Mouse (Mus musculus) intestine, postnatal 0 days (tissue): Measurements from ENCODE around the gene Mocs1. TPM values are rescaled to one million over a fixed set of nuclear protein-coding genes. Genes with fewer than 3 reads are reported as not detected.

Experiments
- ATAC-seq: fragments of 200-750 bp; cut with Nextera tagmentation; 2 replicates; pipeline ENCODE4 v1.8.0; 2017; ENCODE audit warnings: mild to moderate bottlenecking, moderate TSS enrichment, moderate library complexity
- H3K27ac ChIP-seq: fragments of 300-500 bp; sonication (generic); 2 replicates; pipeline ENCODE4 v1.5.1; 2014; ENCODE audit warnings: mild to moderate bottlenecking, low read depth, low read length, moderate library complexity
- H3K27me3 ChIP-seq: fragments of 300-500 bp; sonication (generic); replicated peaks from 2 replicates; pipeline ENCODE4 v1.6.1; 2014; ENCODE audit warnings: low read length, mixed read lengths; ENCODE audit not compliant: control insufficient read depth, insufficient read depth
- H3K36me3 ChIP-seq: fragments of 300-500 bp; sonication (generic); 2 replicates; pipeline ENCODE4 v1.6.1; 2014; ENCODE audit warnings: mild to moderate bottlenecking, moderate library complexity; ENCODE audit not compliant: control insufficient read depth, insufficient read depth
- H3K4me1 ChIP-seq: fragments of 300-500 bp; sonication (generic); replicated peaks from 2 replicates; pipeline ENCODE4 v1.6.1; 2014; ENCODE audit warnings: antibody characterized with exemption, low read length, mixed read lengths; ENCODE audit not compliant: control insufficient read depth, insufficient read depth
- H3K4me2 ChIP-seq: fragments of 300-500 bp; sonication (generic); replicated peaks from 2 replicates; pipeline ENCODE4 v1.6.1; 2014; ENCODE audit warnings: low read depth, mild to moderate bottlenecking, moderate library complexity
- H3K4me3 ChIP-seq: fragments of 300-500 bp; sonication (generic); 2 replicates; pipeline ENCODE4 v1.5.1; 2014; ENCODE audit warnings: low read depth, low read length
- H3K9ac ChIP-seq: fragments of 300-500 bp; sonication (generic); 2 replicates; pipeline ENCODE4 v1.6.1; 2014; ENCODE audit warnings: mild to moderate bottlenecking, low read depth, low read length
- H3K9me3 ChIP-seq: fragments of 300-500 bp; sonication (generic); 2 replicates; pipeline ENCODE4 v1.6.1; 2016; ENCODE audit warnings: mixed run types; ENCODE audit not compliant: control insufficient read depth
- CTCF ChIP-seq: sonication (generic); IDR thresholded peaks from 2 replicates; pipeline ENCODE4 v1.5.1; 2016; ENCODE audit warnings: low read depth, mild to moderate bottlenecking, control low read depth, antibody characterized with exemption, moderate library complexity
- WGBS: fragments of 180-500 bp; shearing (Covaris S2); extraction: QIAGEN DNeasy Blood & Tissue Kit; methylation state at CpG from one replicate; pipeline ENCODE4 v1.1.7; 2014; 5-methylcytosine and 5-hydroxymethylcytosine counted together
- polyA plus RNA-seq: library from polyadenylated mRNA; unstranded; fragments of >200 nt; fragmentation: Nextera tagmentation; extraction: Ambion mirVana; gene quantifications from 2 replicates; pipeline ENCODE4 v1.2.1, GENCODE M21; 2015

Mocs1 gene
- polyA plus RNA-seq, 1 experiment from 2014 or later: 11.1 TPM

- H3K36me3 ChIP-seq: no peaks in the 10 kb centered on the region; the same call in 1 of the 2 replicates
- WGBS: 90% methylated on average over 3 of the region's 3 CpGs
- no peak for ATAC-seq
Observed at GRCm38 (mm10) chr17:49464884-49465283, 36.7 kb downstream of the Mocs1 start.

GRCm38 (mm10) chr17:49468223-49468622 is 40.1 kb downstream of the Mocs1 start:
- no peak overlapping the region for H3K9ac ChIP-seq
- no peaks in the 10 kb centered on the region for H3K27me3 ChIP-seq
- peak; percentile 96 for TF ChIP-seq CTCF
- no peak for ATAC-seq
- H3K9me3 ChIP-seq: no peaks in the 10 kb centered on the region
- no peaks in the 10 kb centered on the region for H3K4me1 ChIP-seq
- H3K4me3 ChIP-seq: no peak overlapping the region
- H3K27ac ChIP-seq: no peak overlapping the region
- H3K4me2 ChIP-seq: no peak overlapping the region
- H3K36me3 ChIP-seq: no peaks in the 10 kb centered on the region; the same call in 1 of the 2 replicates
- WGBS: 37% methylated on average over 4 of the region's 4 CpGs

More at GRCm38 (mm10) chr17:49464884-49465283, 36.7 kb downstream of the Mocs1 start:
- H3K27ac ChIP-seq: no peak overlapping the region
- no peaks in the 10 kb centered on the region for H3K9me3 ChIP-seq
- H3K4me2 ChIP-seq: no peak overlapping the region
- H3K4me1 ChIP-seq: no peaks in the 10 kb centered on the region
- no peaks in the 10 kb centered on the region for H3K27me3 ChIP-seq
- H3K4me3 ChIP-seq: no peak overlapping the region
- TF ChIP-seq CTCF: no peak
- H3K9ac ChIP-seq: no peak overlapping the region

- no peaks in the 10 kb centered on the region for H3K4me1 ChIP-seq
- TF ChIP-seq CTCF: no peak
- H3K9ac ChIP-seq: no peak overlapping the region
- no peaks in the 10 kb centered on the region for H3K27me3 ChIP-seq
- no peak for ATAC-seq
- WGBS: 57% methylated on average over 8 of the region's 8 CpGs
- H3K4me2 ChIP-seq: no peak overlapping the region
- H3K4me3 ChIP-seq: no peak overlapping the region
- no peaks in the 10 kb centered on the region for H3K9me3 ChIP-seq
- H3K27ac ChIP-seq: no peak overlapping the region
- H3K36me3 ChIP-seq: no peaks in the 10 kb centered on the region
Observed at GRCm38 (mm10) chr17:49472626-49473025, 44.5 kb downstream of the Mocs1 start.

- no peaks in the 10 kb centered on the region for H3K36me3 ChIP-seq
- WGBS: 87% methylated on average over 4 of the region's 4 CpGs
- no peak overlapping the region for H3K9ac ChIP-seq
- H3K4me3 ChIP-seq: no peak overlapping the region
- H3K27ac ChIP-seq: no peak overlapping the region
- no peak for TF ChIP-seq CTCF
- H3K4me2 ChIP-seq: no peak overlapping the region
- no peaks in the 10 kb centered on the region for H3K27me3 ChIP-seq
- H3K4me1 ChIP-seq: no peaks in the 10 kb centered on the region
- H3K9me3 ChIP-seq: no peaks in the 10 kb centered on the region
- no peak for ATAC-seq
Observed at GRCm38 (mm10) chr17:49474051-49474450, 45.9 kb downstream of the Mocs1 start.

- Histone ChIP-seq H3K4me3 (no peak overlapping the region), H3K27me3 (no peaks in the 10 kb centered on the region), H3K4me2 (no peak overlapping the region), H3K27ac (no peak overlapping the region), H3K36me3 (no peaks in the 10 kb centered on the region), H3K9me3 (no peaks in the 10 kb centered on the region), H3K4me1 (no peaks in the 10 kb centered on the region), H3K9ac (no peak overlapping the region)
- no peak for ATAC-seq
- TF ChIP-seq CTCF: no peak
- WGBS: 83% methylated on average over 1 of the region's 1 CpGs
Observed at GRCm38 (mm10) chr17:49475174-49475573, 47.0 kb downstream of the Mocs1 start.

- no peaks in the 10 kb centered on the region for H3K9me3 ChIP-seq
- ATAC-seq: no peak
- H3K4me1 ChIP-seq: no peaks in the 10 kb centered on the region
- H3K4me2 ChIP-seq: no peak overlapping the region
- WGBS: 76% methylated on average over 4 of the region's 4 CpGs
- H3K27me3 ChIP-seq: no peaks in the 10 kb centered on the region
- H3K4me3 ChIP-seq: no peak overlapping the region
- H3K36me3 ChIP-seq: no peaks in the 10 kb centered on the region
- H3K9ac ChIP-seq: no peak overlapping the region
- H3K27ac ChIP-seq: no peak overlapping the region
- TF ChIP-seq CTCF: no peak
Observed at GRCm38 (mm10) chr17:49477370-49477769, 49.2 kb downstream of the Mocs1 start.

- Histone ChIP-seq H3K4me2 (no peak overlapping the region), H3K27ac (no peak overlapping the region)
- WGBS: 77% methylated on average over 3 of the region's 3 CpGs
Observed at GRCm38 (mm10) chr17:49481876-49482275, 53.7 kb downstream of the Mocs1 start.

More at GRCm38 (mm10) chr17:49481876-49482275, 53.7 kb downstream of the Mocs1 start:
- Histone ChIP-seq H3K36me3 (no peaks in the 10 kb centered on the region), H3K4me1 (no peaks in the 10 kb centered on the region), H3K9me3 (no peaks in the 10 kb centered on the region), H3K27me3 (no peaks in the 10 kb centered on the region), H3K4me3 (no peak overlapping the region), H3K9ac (no peak overlapping the region)
- no peak for ATAC-seq
- no peak for TF ChIP-seq CTCF
